Mouse (Mus musculus) thymus, adult 18-20 months (tissue): ENCODE measurements around the gene Rpa1.
"Not testable (repeated sequence)": the region's sequence is repeated elsewhere in the genome, so short reads cannot be mapped to it uniquely, and the experiment has no call there.

Source experiments
- DNase-seq, 2 experiments: peaks; one replicate each; pipeline ENCODE4 v3.0.0; 2022; ENCODE audit warnings: mixed read lengths in 2 of 2

Rpa1 gene

GRCm38 (mm10) chr11:75348199-75348889 lies at the start of gene Rpa1, which contains the start of gene Smyd4:
Rpa1 (minus strand) TSS chr11:75348324.
Smyd4 (plus strand) TSS chr11:75348433.
- DNase-seq = peak; percentile 95

DNA sequence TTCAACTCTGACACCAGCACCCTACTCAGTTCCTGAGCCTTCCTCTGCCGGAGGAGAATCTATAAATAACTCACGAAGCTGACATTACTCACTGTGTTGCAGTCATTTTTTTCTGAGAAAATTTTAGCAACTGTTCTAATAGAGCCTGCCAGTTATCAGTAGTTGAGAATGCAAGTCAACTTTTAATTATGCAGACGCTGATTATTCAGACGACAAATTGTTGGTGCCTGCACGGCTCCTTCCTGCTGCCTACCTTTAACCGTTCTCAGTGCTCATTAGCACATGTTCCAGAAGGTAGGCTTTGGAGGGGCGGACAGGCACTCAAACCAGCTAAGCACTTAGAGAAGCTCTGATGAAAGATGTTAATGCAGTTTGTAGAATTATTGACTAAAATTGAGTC lies 49.3 kb upstream of the Rpa1 start:
- no peak for DNase-seq

GRCm38 (mm10) chr11:75395611-75396010 lies 47.5 kb upstream of the Rpa1 start:
- DNase-seq = no peak

DNA sequence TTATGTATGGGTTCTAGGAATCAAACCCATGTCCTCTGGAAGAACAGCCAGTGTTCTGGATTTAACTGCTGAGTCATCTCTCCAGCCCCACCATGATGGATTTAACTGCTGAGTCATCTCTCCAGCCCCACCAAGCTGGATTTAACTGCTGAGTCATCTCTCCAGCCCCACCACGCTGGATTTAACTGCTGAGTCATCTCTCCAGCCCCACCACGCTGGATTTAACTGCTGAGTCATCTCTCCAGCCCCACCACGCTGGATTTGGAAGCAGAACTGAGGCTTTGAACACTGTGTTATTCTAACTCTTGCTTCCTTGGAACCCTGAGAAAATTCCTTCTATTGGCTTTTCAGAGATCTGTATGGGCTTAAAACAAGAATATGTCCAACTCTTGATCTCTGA lies 35.4 kb upstream of the Rpa1 start:
- not testable (repeated sequence) for DNase-seq

DNA sequence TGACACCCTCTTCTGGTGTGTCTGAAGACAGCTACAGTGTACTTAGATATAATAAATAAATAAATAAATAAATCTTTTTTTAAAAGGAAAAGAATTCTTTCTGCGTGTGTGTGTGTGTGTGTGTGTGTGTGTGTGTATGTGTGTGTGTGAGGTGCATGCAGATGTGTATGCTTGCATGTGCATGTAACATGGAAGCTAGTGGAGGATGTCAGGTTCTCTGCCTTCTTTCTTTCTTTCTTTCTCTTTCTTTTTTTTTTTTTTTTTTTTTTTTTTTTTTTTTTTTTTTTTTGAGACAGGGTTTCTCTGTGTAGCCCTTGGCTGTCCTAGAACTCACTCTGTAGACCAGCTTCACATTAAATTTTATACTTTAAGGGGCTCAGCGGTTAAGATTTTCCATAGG lies 30.7 kb upstream of the Rpa1 start:
- not testable (repeated sequence) for DNase-seq

DNA sequence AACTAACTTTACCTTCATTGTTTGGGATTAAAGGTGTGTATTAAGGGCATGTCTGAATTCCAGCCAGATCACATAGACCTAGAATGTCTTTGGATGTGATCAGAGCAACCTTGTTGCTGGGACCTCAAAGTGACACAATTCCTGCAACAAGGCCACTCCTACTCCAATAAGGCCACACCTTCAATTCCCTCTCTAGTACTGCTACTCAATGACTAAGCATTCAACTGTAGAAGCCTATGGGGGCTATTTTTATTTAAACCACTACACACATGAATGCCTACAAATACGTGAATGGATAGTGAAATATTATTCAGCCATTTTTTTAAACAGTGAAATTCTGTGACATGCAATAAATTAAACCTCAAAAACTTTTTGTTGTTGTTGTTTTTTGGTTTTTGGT lies 29.0 kb upstream of the Rpa1 start:
- no peak for DNase-seq

- DNase-seq = no peak
Measured at GRCm38 (mm10) chr11:75355475-75355874, 7.4 kb upstream of the Rpa1 start.

- DNase-seq = no peak
Measured at GRCm38 (mm10) chr11:75351225-75351624, 3.1 kb upstream of the Rpa1 start.

DNA sequence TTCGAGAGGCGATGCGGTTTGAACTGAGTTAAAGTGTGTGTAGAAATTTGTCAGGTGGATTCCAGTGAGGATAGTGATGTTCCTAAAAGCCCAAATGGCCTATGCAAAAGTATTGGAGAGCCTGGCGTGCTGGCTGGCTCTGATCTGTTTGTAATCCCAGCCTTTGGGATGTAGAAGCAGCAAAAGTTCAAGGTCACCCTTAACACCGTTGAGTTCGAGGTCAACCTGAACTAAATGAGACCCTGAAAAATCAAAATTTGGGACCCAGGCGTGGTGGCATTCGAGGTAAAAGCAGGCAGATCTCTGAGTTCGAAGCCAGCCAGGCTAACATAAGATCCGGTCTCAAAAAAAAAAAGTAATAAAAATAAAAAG lies 752 bp upstream of the Rpa1 start:
- DNase-seq = no peak

- no peak for DNase-seq
Measured at GRCm38 (mm10) chr11:75347596-75347995, 528 bp downstream of the Rpa1 start.

- DNase-seq = no peak
Measured at GRCm38 (mm10) chr11:75347188-75347585, 937 bp downstream of the Rpa1 start.

DNA sequence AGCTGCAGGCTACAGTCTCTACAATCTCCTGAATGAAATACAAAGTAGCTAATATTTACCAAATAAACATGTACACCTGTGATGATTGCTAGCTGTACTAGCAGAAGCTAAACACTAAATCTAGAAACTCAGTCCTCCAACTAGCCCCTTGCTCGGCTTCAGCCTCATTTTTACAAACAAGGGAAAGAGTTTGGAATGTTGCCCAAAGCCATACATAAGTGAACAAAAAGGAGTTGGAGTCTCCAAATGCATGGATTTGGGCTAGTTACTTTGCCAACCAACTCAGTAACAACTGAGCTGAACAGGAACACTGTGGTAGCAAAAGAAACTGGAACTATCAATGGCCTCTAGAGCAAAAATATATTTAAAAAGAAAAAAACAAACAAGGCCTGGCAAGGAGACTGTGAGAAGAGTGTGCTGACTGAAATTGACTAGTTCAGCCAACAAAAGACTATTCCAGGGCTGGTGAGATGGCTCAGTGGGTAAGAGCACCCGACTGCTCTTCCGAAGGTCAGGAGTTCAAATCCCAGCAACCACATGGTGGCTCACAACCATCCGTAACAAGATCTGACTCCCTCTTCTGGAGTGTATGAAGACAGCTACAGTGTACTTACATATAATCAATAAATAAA lies 1.5 kb downstream of the Rpa1 start:
- no peak for DNase-seq

DNA sequence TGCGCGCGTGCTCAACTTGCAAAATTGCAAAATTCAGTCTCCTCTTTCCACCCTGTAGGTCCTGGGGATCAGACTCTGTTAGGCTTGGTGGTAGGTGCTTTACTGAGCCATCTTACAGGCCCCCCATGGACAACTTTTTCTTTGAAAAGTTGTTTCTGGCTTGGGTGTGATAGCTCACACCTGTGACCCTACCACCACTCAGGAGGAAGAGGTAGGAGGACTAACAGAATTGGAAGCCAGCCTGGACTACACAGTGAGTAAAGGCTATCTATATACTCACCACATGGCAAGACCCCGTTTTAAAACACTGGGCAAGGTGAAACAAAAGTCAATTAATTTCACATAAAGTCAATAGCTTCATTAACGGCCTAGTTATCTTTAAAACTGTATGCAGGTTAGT lies 3.4 kb downstream of the Rpa1 start:
- DNase-seq = no peak

DNA sequence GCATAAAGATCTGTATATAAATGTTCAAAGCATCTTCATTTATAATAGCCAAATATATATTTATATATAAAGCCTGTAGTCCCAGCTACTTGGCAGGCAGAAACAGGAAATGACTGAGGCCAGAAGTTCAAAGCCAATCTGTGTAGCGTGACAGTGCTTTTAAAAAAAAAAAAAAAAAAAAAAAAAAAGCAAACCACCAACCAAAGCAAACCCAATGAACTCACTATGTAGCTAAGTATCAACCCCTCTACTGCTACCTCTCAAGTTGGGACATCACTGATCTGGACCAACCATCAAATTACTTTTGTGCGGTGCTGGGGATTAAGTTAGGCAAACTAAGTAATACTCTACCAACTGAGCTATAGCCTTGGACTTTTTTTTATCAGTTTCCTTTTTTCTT lies 4.0 kb downstream of the Rpa1 start:
- DNase-seq = no peak

- DNase-seq = no peak
Measured at GRCm38 (mm10) chr11:75343096-75343495, 5.0 kb downstream of the Rpa1 start.

DNA sequence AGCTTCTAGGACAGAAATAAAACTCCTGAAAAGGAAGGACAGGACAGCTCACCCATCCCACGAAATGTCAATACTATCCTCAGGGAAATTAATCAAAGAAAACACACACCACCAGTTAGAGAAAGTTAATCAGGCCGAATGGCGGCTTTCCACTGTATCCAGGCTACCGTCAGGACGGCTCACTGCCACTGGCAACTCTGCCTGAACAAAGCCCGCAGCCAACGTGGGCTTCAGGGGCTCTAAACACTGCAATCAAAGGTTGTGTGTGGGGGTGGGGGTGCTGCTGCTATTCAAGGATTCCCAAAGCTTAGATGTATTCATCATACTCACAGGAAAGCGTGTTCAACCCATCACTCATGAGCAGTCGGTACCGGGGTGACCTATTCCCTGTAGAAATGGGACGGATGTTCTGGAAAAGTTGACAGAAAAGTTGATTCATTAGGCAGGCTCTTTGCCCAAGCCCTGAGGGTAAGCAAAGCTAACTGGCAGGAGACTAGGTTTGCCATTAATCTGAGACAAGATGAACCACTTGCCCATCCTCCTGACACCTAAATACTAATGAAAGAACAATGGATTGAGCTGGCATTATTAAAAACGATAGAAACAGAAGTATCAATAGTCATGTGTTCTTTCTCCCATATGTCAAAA lies 7.3 kb downstream of the Rpa1 start:
- no peak for DNase-seq

GRCm38 (mm10) chr11:75340076-75340475 lies 8.0 kb downstream of the Rpa1 start:
- no peak for DNase-seq

DNA sequence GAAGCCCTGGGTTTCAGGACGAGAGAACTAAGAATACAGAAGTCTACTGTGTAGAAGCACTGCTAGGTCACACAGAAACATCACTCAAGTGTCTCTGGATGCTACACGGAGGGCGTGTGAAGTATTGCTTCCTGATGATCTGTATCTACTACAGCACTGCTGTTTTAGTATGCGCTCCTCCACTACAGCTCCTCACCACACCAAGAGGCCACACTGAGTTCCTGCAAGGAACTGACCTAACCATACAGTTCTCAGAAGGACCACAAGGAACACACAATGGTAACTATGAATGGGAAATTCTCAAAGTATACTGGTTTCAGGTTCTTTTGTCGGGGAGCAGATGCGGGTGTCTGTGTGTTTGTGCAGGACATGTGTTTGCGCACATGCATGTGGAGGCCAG lies 10.9 kb downstream of the Rpa1 start:
- no peak for DNase-seq

- peak in 1 of 2 experiments; percentile 39 for DNase-seq
Measured at GRCm38 (mm10) chr11:75336676-75337075, 11.4 kb downstream of the Rpa1 start.

DNA sequence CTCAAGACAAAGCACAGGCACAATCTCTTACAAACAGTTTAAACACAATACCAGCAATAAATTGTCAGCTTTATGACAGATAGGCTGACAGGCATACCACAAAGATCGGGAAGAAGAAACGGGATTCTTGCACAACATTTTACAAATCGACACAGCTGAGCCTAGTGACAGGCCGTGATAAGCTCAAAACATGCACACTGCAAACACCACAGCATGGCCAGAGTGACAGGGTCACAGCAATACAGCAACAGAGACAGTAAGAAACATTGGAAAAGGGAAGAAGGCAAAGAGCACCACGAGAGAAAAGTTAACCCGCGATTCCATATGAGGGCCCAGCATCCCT lies 22.2 kb downstream of the Rpa1 start:
- DNase-seq = no peak

DNA sequence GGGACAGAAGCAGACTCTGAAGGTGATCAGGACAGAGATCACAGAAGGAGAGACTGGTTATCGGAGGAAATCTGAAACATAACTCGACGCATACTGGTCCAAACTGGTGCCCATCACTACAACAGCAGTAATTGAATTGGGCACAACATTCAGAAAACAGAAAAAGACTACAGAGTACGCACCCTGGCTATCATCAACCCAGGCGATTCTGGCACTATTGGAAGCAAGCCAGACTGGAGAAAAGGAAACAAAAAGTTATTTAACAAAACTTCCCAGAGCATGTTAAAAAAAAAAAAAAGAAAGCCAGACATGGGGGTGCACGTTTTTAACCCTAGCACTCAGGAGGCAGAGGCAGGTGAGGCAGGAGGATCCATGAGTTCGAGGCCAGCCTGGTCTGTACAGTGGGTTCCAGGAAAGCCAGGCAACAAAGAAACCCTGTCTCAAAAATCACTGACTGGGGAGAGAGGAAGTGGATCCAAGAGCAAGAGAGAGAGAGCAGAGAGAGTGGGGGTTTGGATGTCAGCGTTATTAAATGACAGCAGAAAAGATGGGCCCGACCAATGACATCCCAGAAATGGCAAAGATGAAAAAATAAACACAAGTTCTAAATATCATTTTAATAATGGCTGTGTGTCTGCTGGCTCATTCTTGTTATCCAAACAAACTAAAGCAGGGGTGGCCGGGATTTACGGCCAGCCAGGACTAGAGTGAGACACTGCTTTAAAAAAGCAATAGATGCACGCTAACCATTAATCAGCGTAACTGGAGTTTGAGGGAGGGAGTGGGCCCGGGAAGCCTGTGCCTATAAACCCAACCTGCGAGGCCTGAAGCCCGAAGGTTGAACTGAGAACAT lies 22.8 kb downstream of the Rpa1 start:
- DNase-seq = no peak

DNA sequence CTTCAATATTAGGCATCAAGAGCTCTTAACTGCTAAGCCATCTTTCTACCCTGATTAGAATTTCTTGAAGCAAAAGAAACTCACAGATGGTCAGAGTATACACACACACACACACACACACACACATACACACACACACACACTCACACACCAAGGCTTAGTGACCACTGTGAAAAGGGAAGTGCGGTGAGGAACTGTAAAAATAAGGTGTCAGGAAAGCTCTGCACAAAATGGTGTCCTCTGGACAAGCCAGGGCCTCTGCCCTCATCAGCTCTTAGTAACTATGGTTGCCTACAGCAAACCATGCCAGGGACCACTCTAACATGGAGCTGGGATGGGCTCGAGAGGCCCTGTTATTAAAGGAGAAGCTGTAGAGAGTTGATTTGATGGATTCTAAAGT lies 23.7 kb downstream of the Rpa1 start:
- DNase-seq = no peak

DNA sequence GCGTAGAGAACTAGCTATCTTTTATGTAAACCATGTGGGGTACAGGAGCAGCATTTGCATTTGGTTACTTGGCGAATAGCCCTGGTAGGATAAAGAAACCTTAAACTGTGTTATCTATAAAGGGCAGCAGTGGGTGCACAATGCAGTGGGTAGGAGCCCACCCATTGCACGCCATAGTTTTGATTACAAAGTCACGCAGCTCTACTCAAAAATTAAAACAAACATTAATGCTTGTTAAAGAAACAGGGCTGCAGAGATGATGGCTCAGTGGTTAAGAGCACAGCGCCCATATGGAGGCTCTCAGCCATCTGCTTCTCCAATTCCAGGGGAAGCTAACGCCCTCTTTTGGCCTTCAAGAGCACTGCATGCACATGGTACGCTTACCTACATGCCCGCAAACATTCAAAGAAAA lies 24.8 kb downstream of the Rpa1 start:
- no peak for DNase-seq
